9 mouse cellular contexts compared by ENCODE assay signal in the genomic region with DNA sequence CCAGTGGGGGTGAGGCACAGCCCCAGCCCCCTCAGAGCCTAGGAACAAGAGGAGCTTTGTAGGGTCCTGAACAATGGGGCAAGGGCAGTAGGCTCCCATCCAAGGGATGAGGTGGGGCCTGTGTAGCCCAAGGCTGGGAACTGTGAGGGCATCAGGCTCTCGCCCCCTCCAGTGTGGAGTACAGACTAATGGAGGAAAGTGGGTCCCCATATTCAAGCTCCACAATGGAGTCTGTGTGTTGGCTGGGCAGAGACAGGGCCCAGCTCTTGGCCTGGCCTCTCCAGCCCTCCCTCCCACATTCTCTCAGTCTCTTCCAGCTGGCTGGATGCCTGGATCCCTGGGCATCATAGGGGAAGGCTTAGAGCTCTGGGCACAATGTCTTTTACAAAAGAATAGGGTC. TPM values are rescaled to one million over a fixed set of nuclear protein-coding genes. Genes with fewer than 3 reads are reported as not detected.
DNase-seq lines count a peak whose midpoint lies in the region; ATAC-seq and TF ChIP-seq lines count a peak whose summit lies in the region.
"Had no signal": no experiment of that assay in that cellular context is flagged by ENCODE, and none has a peak within 500 bp of the region (broad histone marks: within the 10 kb centered on the region; RNA-seq: fewer than 3 reads in every experiment).

No protein-coding gene starts in this region.

- no peak for TF ChIP-seq POLR2A in cerebellum, adult 2 months (IDR thresholded peaks at IDR 0.05; ENCODE audit: borderline replicate concordance, insufficient read depth, low read length)

- H3K4me3 ChIP-seq in cerebellum, adult 2 months (replicated peaks; ENCODE audit: insufficient read depth, low read depth, low read length), result no peak overlapping the region

- TF ChIP-seq CTCF in cerebellum, adult 2 months (IDR thresholded peaks at IDR 0.05; ENCODE audit: borderline replicate concordance, insufficient read depth, low read depth, low read length), result no peak

- DNase-seq in gastrocnemius, postnatal 10 days, result peak; percentile 69
- no peak for DNase-seq in gastrocnemius, postnatal 25 days
- peak; percentile 80 to 88 for DNase-seq in cerebellum, adult 2 months
- DNase-seq in left cerebral cortex, adult 11 months (ENCODE audit: low spot score), result peak; percentile 83
- DNase-seq in right cerebral cortex, adult 2 months (ENCODE audit: low spot score in 2 of 2), result peak; percentile 68 to 77
- no peak for DNase-seq in B cell, adult 2 months
- DNase-seq in gastrocnemius, adult 8-10 months (ENCODE audit: low spot score in 2 of 2), result no peak

- H3K4me1 ChIP-seq in cerebellum, adult 2 months (ENCODE audit: control insufficient read depth, insufficient read depth, low read length), result peaks cover 33% of the 10 kb centered on the region

- 12% methylated on average over 1 of the region's 1 CpGs for WGBS in cerebellum, adult 2 months

- H3K27ac ChIP-seq in cerebellum, adult 2 months (ENCODE audit: insufficient read depth, low read length), result peak overlapping the region; percentile 53
- H3K27ac ChIP-seq: liver, embryonic 14.5 days had no signal

- no peaks in the 10 kb centered on the region for H3K27me3 ChIP-seq in cerebellum, adult 2 months (ENCODE audit: control insufficient read depth, insufficient read depth, low read length)

- peak; percentile 60 for ATAC-seq in frontal cortex, adult (ENCODE audit: low TSS enrichment)

RNA-seq across cellular contexts. Expression of a gene that starts 4.5 kb away (rescaled TPM):
- total RNA-seq in gastrocnemius, postnatal 10 days (2021), result 1 to 10 TPM; 4.7 to 5.3 TPM
- total RNA-seq in gastrocnemius, postnatal 25 days (2021), result 1 to 10 TPM; 1.2 to 3.0 TPM
- polyA plus RNA-seq in cerebellum, adult 2 months (2012; rRNA removed), result 626 and 638 TPM in 2 replicates
- 1 to 10 TPM in 1 of 4 experiments, under 1 TPM in 3; 0.18 to 1.3 (median 0.75) TPM for total RNA-seq in gastrocnemius, adult 8-10 months (2022)

RNA-seq across cellular contexts. Expression of a gene that starts 13.1 kb away (rescaled TPM):
- 10 to 100 TPM; 31.7 to 62.1 TPM for total RNA-seq in gastrocnemius, postnatal 10 days (2021)
- 10 to 100 TPM; 32.2 to 34.8 TPM for total RNA-seq in gastrocnemius, postnatal 25 days (2021)
- 587 and 614 TPM in 2 replicates for polyA plus RNA-seq in cerebellum, adult 2 months (2012; rRNA removed)
- 10 to 100 TPM; 23.8 to 30.8 (median 25.8) TPM for total RNA-seq in gastrocnemius, adult 8-10 months (2022)

RNA-seq across cellular contexts. Expression of a gene that starts 26.4 kb away (rescaled TPM):
- 1 to 10 TPM; 2.3 to 3.2 TPM for total RNA-seq in gastrocnemius, postnatal 10 days (2021)
- 1 to 10 TPM; 2.2 to 2.3 TPM for total RNA-seq in gastrocnemius, postnatal 25 days (2021)
- 8.8 and 9.7 TPM in 2 replicates for polyA plus RNA-seq in cerebellum, adult 2 months (2012; rRNA removed)
- 1 to 10 TPM; 1.8 to 2.4 (median 2.1) TPM for total RNA-seq in gastrocnemius, adult 8-10 months (2022)

RNA-seq across cellular contexts. Expression of a gene that starts 40.9 kb away (rescaled TPM):
- 10 to 100 TPM; 10.2 to 12.4 TPM for total RNA-seq in gastrocnemius, postnatal 10 days (2021)
- total RNA-seq in gastrocnemius, postnatal 25 days (2021), result 1 to 10 TPM; 1.7 to 4.0 TPM
- 1.6 and 2.7 TPM in 2 replicates for polyA plus RNA-seq in cerebellum, adult 2 months (2012; rRNA removed)
- 1 to 10 TPM; 1.5 to 2.2 (median 2.0) TPM for total RNA-seq in gastrocnemius, adult 8-10 months (2022)

Comparison
In these comparisons a context has a peak if more than half of its experiments do, and no peak if none do; other contexts are left out.
1. DNase-seq: peak in gastrocnemius, postnatal 10 days (single experiment), cerebellum, adult 2 months (2 of 2), left cerebral cortex, adult 11 months (single experiment) and right cerebral cortex, adult 2 months (2 of 2); none in gastrocnemius, postnatal 25 days (single experiment), B cell, adult 2 months (0 of 2) and gastrocnemius, adult 8-10 months (0 of 2).